In genomic region chr12:4050861-4051425, GRCm38 (mm10) we compare ENCODE assay signal across 33 mouse cellular contexts. TPM values are rescaled to one million over a fixed set of nuclear protein-coding genes. Genes with fewer than 3 reads are reported as not detected.
DNase-seq lines count a peak whose midpoint lies in the region; ATAC-seq and TF ChIP-seq lines count a peak whose summit lies in the region.
"Had no signal": no experiment of that assay in that cellular context is flagged by ENCODE, and none has a peak within 500 bp of the region (broad histone marks: within the 10 kb centered on the region; RNA-seq: fewer than 3 reads in every experiment).

No protein-coding gene starts in this region.

- H3K4me1 ChIP-seq in embryonic facial prominence, embryonic 14.5 days (ENCODE audit: control insufficient read depth, insufficient read depth, low read length): no peaks in the 10 kb centered on the region
- no peaks in the 10 kb centered on the region for H3K4me1 ChIP-seq in embryonic facial prominence, embryonic 10.5 days
- H3K4me1 ChIP-seq in heart, embryonic 11.5 days (ENCODE audit: control insufficient read depth, insufficient read depth, low read length): peaks cover 5% of the 10 kb centered on the region; the same call in 1 of the 2 replicates
- H3K4me1 ChIP-seq: embryonic facial prominence, embryonic 12.5 days; hindbrain, embryonic 13.5 days; kidney, embryonic 15.5 days; limb, embryonic 15.5 days; liver, embryonic 13.5 days; midbrain, embryonic 12.5 days; neural tube, embryonic 13.5 days had no signal

- no peaks in the 10 kb centered on the region for H3K27me3 ChIP-seq in embryonic facial prominence, embryonic 14.5 days (replicated peaks; ENCODE audit: control insufficient read depth, insufficient read depth, low read length)
- H3K27me3 ChIP-seq in embryonic facial prominence, embryonic 10.5 days (replicated peaks; ENCODE audit: low read depth, poor library complexity, severe bottlenecking): no peaks in the 10 kb centered on the region
- H3K27me3 ChIP-seq in heart, embryonic 11.5 days (ENCODE audit: control insufficient read depth, insufficient read depth, low read length): no peaks in the 10 kb centered on the region
- H3K27me3 ChIP-seq: CH12.LX; hindbrain, embryonic 13.5 days; kidney, embryonic 15.5 days; limb, embryonic 15.5 days; midbrain, embryonic 12.5 days; neural tube, embryonic 13.5 days had no signal

- no peak for TF ChIP-seq POLR2A in brain, embryonic 14.5 days (IDR thresholded peaks at IDR 0.05; ENCODE audit: borderline replicate concordance, extremely low read depth, insufficient read depth, insufficient read length, poor library complexity, severe bottlenecking)

- no peak overlapping the region for H3K4me2 ChIP-seq in embryonic facial prominence, embryonic 14.5 days (ENCODE audit: low read depth, low read length)
- H3K4me2 ChIP-seq in heart, embryonic 11.5 days: no peak overlapping the region
- H3K4me2 ChIP-seq: embryonic facial prominence, embryonic 12.5 days; hindbrain, embryonic 13.5 days; kidney, embryonic 15.5 days; limb, embryonic 15.5 days; liver, embryonic 13.5 days; midbrain, embryonic 12.5 days; neural tube, embryonic 13.5 days had no signal

- H3K9ac ChIP-seq in embryonic facial prominence, embryonic 14.5 days (ENCODE audit: low read depth, low read length): no peak overlapping the region
- H3K9ac ChIP-seq in heart, embryonic 11.5 days (ENCODE audit: low read depth, low read length): no peak overlapping the region
- H3K9ac ChIP-seq: embryonic facial prominence, embryonic 12.5 days; hindbrain, embryonic 13.5 days; kidney, embryonic 15.5 days; limb, embryonic 15.5 days; liver, embryonic 13.5 days; midbrain, embryonic 12.5 days; neural tube, embryonic 13.5 days had no signal

- no peaks in the 10 kb centered on the region for H3K9me3 ChIP-seq in embryonic facial prominence, embryonic 14.5 days (ENCODE audit: control insufficient read depth, low read length)
- no peaks in the 10 kb centered on the region for H3K9me3 ChIP-seq in embryonic facial prominence, embryonic 10.5 days
- H3K9me3 ChIP-seq in heart, embryonic 11.5 days (replicated peaks; ENCODE audit: control insufficient read depth, low read length): no peaks in the 10 kb centered on the region
- H3K9me3 ChIP-seq: embryonic facial prominence, embryonic 12.5 days; forebrain, embryonic 10.5 days; hindbrain, embryonic 13.5 days; kidney, embryonic 15.5 days; limb, embryonic 10.5 days; limb, embryonic 15.5 days; liver, embryonic 13.5 days; midbrain, embryonic 12.5 days; neural tube, embryonic 13.5 days had no signal

- no peak overlapping the region for H3K27ac ChIP-seq in embryonic facial prominence, embryonic 14.5 days (replicated peaks; ENCODE audit: low read depth, low read length)
- no peak overlapping the region for H3K27ac ChIP-seq in embryonic facial prominence, embryonic 10.5 days (replicated peaks)
- peak overlapping the region; percentile 29; the same call in 1 of the 2 replicates for H3K27ac ChIP-seq in heart, embryonic 11.5 days (ENCODE audit: low read depth, low read length)
- H3K27ac ChIP-seq: embryonic facial prominence, embryonic 12.5 days; forebrain, embryonic 10.5 days; hindbrain, embryonic 13.5 days; kidney, embryonic 15.5 days; limb, embryonic 10.5 days; limb, embryonic 15.5 days; liver, embryonic 13.5 days; midbrain, embryonic 12.5 days; neural tube, embryonic 13.5 days; stomach, postnatal 0 days had no signal

- ATAC-seq in embryonic facial prominence, embryonic 14.5 days (ENCODE audit: low read depth): 0 out of 2 replicates have a peak, but pooled peaks have one; percentile 22
- ATAC-seq in heart, embryonic 11.5 days (replicated peaks; ENCODE audit: insufficient number of reproducible peaks, low FRiP score, low TSS enrichment): no peak
- ATAC-seq: intestine, postnatal 0 days; lung, postnatal 0 days had no signal

- no peaks in the 10 kb centered on the region for H3K36me3 ChIP-seq in embryonic facial prominence, embryonic 14.5 days (ENCODE audit: control insufficient read depth, insufficient read depth, low read length)
- H3K36me3 ChIP-seq in embryonic facial prominence, embryonic 10.5 days (replicated peaks): no peaks in the 10 kb centered on the region
- no peaks in the 10 kb centered on the region for H3K36me3 ChIP-seq in heart, embryonic 11.5 days (ENCODE audit: control insufficient read depth, insufficient read depth, low read length)
- H3K36me3 ChIP-seq: embryonic facial prominence, embryonic 12.5 days; forebrain, embryonic 10.5 days; hindbrain, embryonic 13.5 days; kidney, embryonic 15.5 days; limb, embryonic 10.5 days; limb, embryonic 15.5 days; liver, embryonic 13.5 days; midbrain, embryonic 12.5 days; neural tube, embryonic 13.5 days had no signal

- WGBS in embryonic facial prominence, embryonic 14.5 days: 53% methylated on average over 9 of the region's 9 CpGs
- WGBS in embryonic facial prominence, embryonic 10.5 days: 52% methylated on average over 9 of the region's 9 CpGs
- 29% methylated on average over 9 of the region's 9 CpGs for WGBS in heart, embryonic 11.5 days (ENCODE audit: insufficient replicate concordance)

- no peak overlapping the region for H3K4me3 ChIP-seq in embryonic facial prominence, embryonic 14.5 days (ENCODE audit: low read depth, low read length)
- no peak overlapping the region for H3K4me3 ChIP-seq in embryonic facial prominence, embryonic 10.5 days
- no peak overlapping the region for H3K4me3 ChIP-seq in heart, embryonic 11.5 days (ENCODE audit: low read depth, low read length)
- H3K4me3 ChIP-seq: embryonic facial prominence, embryonic 12.5 days; forebrain, embryonic 10.5 days; hindbrain, embryonic 13.5 days; kidney, embryonic 15.5 days; limb, embryonic 10.5 days; limb, embryonic 15.5 days; liver, embryonic 13.5 days; megakaryocyte, embryonic 14.5 days; midbrain, embryonic 12.5 days; neural tube, embryonic 13.5 days had no signal

- TF ChIP-seq CTCF in brain, embryonic 14.5 days (IDR thresholded peaks at IDR 0.05; ENCODE audit: borderline replicate concordance, extremely low read depth, insufficient read depth, insufficient read length): no peak

- peak; percentile 30 for DNase-seq in embryonic facial prominence, embryonic 14.5 days (ENCODE audit: low spot score)
- no peak for DNase-seq in embryonic facial prominence, embryonic 10.5 days (ENCODE audit: low spot score)
- no peak for DNase-seq in heart, adult 8-10 months (ENCODE audit: low spot score)
- peak; percentile 55 for DNase-seq in brain, embryonic 14.5 days (ENCODE audit: low read depth)
- peak; percentile 20 for DNase-seq in heart, postnatal 4 days
- DNase-seq in layer of hippocampus, adult 11-12 months (ENCODE audit: low spot score): no peak
- DNase-seq in adrenal gland, adult 8-10 months: no peak
- DNase-seq: adrenal gland, postnatal 25 days; cerebellum, adult 9-10 months; cerebellum, postnatal 36 days; gastrocnemius, postnatal 10 days; kidney, postnatal 25 days; liver, embryonic 13.5 days; lung, adult 18-20 months; lung, postnatal 4 days; right cerebral cortex, adult 18-20 months; spleen, adult 18-20 months; thymus, adult 18-20 months; thymus, postnatal 25 days had no signal

RNA-seq across cellular contexts. Expression of gene Efr3b, which starts 12.2 kb away (rescaled TPM):
- polyA plus RNA-seq in embryonic facial prominence, embryonic 14.5 days (2014; fragmentation: Nextera tagmentation; extraction: Ambion mirVana): 3.4 and 3.8 TPM in 2 replicates
- 7.3 and 8.4 TPM in 2 replicates for polyA plus RNA-seq in embryonic facial prominence, embryonic 10.5 days (2016; fragmentation: Nextera tagmentation; extraction: Ambion mirVana)
- 6.4 and 10.5 TPM in 2 replicates for polyA plus RNA-seq in heart, embryonic 11.5 days (2014; fragmentation: Nextera tagmentation; extraction: Ambion mirVana)
- total RNA-seq in heart, adult 8-10 months (2022): 1 to 10 TPM; 5.6 to 8.2 (median 7.0) TPM
- 41.6 and 65.6 TPM in 2 replicates for polyA plus RNA-seq in brain, embryonic 14.5 days (2012; rRNA removed)
- 1 to 10 TPM; 8.4 to 9.6 TPM for total RNA-seq in heart, postnatal 4 days (2021)
- total RNA-seq in adrenal gland, adult 8-10 months (2022): 1 to 10 TPM; 2.1 to 4.9 (median 3.8) TPM

RNA-seq across cellular contexts. Expression of gene Dnajc27, which starts 31.4 kb away (rescaled TPM):
- polyA plus RNA-seq in embryonic facial prominence, embryonic 14.5 days (2014; fragmentation: Nextera tagmentation; extraction: Ambion mirVana): 6.0 and 8.0 TPM in 2 replicates
- 10.6 and 12.2 TPM in 2 replicates for polyA plus RNA-seq in embryonic facial prominence, embryonic 10.5 days (2016; fragmentation: Nextera tagmentation; extraction: Ambion mirVana)
- polyA plus RNA-seq in heart, embryonic 11.5 days (2014; fragmentation: Nextera tagmentation; extraction: Ambion mirVana): 7.8 and 10.1 TPM in 2 replicates
- total RNA-seq in heart, adult 8-10 months (2022): 10 to 100 TPM; 10.0 to 14.9 (median 11.2) TPM
- polyA plus RNA-seq in brain, embryonic 14.5 days (2012; rRNA removed): 19.6 and 21.1 TPM in 2 replicates
- total RNA-seq in heart, postnatal 4 days (2021): 1 to 10 TPM; 8.2 to 9.4 TPM
- 1 to 10 TPM; 5.2 to 7.1 (median 6.6) TPM for total RNA-seq in adrenal gland, adult 8-10 months (2022)

Comparison
In these comparisons a context has a peak if more than half of its experiments do, and no peak if none do; other contexts are left out.
1. DNase-seq: peak in embryonic facial prominence, embryonic 14.5 days (single experiment), brain, embryonic 14.5 days (single experiment) and heart, postnatal 4 days (single experiment); none in embryonic facial prominence, embryonic 10.5 days (single experiment), heart, adult 8-10 months (single experiment), layer of hippocampus, adult 11-12 months (single experiment) and adrenal gland, adult 8-10 months (single experiment).